Mouse (Mus musculus) spleen, adult 2 months (tissue): Measurements from ENCODE around the gene Kcmf1.

Experiments
- CTCF ChIP-seq: fragments of 200-500 bp; IDR thresholded peaks from 2 replicates; pipeline ENCODE4 v1.5.1; 2011; ENCODE audit warnings: mild to moderate bottlenecking, inconsistent platforms; ENCODE audit not compliant: insufficient read depth, insufficient read length, insufficient replicate concordance; ENCODE audit errors: extremely low read depth
- POLR2A ChIP-seq: fragments of 200-500 bp; IDR thresholded peaks from 2 replicates; pipeline ENCODE4 v1.6.1; 2011; ENCODE audit warnings: low read depth, low read length, inconsistent platforms

- TF ChIP-seq POLR2A (no peak), CTCF (no peak)
Measured at GRCm38 (mm10) chr6:72810248-72810647, 89.5 kb downstream of the Kcmf1 start.
